Mouse (Mus musculus) heart, adult 18-20 months (tissue): Measurements from ENCODE around the gene Mapk1. TPM values are rescaled to one million over a fixed set of nuclear protein-coding genes. Genes with fewer than 3 reads are reported as not detected.

Experiments used
- DNase-seq, 2 experiments: peaks; one replicate each; pipeline ENCODE4 v3.0.0; 2021 to 2022; ENCODE audit warnings: mixed read lengths in 1 of 2
- total RNA-seq, 2 experiments: library from RNA; stranded (reverse); gene quantifications; 2 replicates each; pipeline ENCODE4 v1.2.3; 2021

The Mapk1 gene
- total RNA-seq, 2 experiments from 2014 or later = 94.8 to 112 TPM

GRCm38 (mm10) chr16:17085636-17086035 lies 102.5 kb downstream of the Mapk1 start:
- peak in 1 of 2 experiments; percentile 36 for DNase-seq

- no peak for DNase-seq
Measured at GRCm38 (mm10) chr16:17086241-17086640, 103.1 kb downstream of the Mapk1 start.

GRCm38 (mm10) chr16:17086669-17087193 lies 103.5 kb downstream of the Mapk1 start:
- DNase-seq = no peak

- DNase-seq = no peak
Measured at GRCm38 (mm10) chr16:17088346-17088745, 105.2 kb downstream of the Mapk1 start.

GRCm38 (mm10) chr16:17096938-17097337 lies 113.8 kb downstream of the Mapk1 start:
- DNase-seq = no peak

Other genes starting within 250 kb of the Mapk1 start
- gene Spag6l, start 153.9 kb upstream of the Mapk1 start, total RNA-seq = under 1 TPM in 1 of 2 experiments, not detected in 1; 0.54 TPM
- not detected for gene Igll1, start 119.4 kb upstream of the Mapk1 start, total RNA-seq
- gene Top3b, start 112.6 kb upstream of the Mapk1 start, total RNA-seq = 10 to 100 TPM; 23.1 to 28.6 TPM
- gene Vpreb1, start 112.5 kb upstream of the Mapk1 start, total RNA-seq = under 1 TPM in 1 of 2 experiments, not detected in 1; 0.39 TPM
- gene Ppm1f, start 86.9 kb upstream of the Mapk1 start, total RNA-seq = 10 to 100 TPM; 26.3 to 28.6 TPM
- gene Ypel1, start 86.3 kb downstream of the Mapk1 start, total RNA-seq = 1 to 10 TPM; 1.0 to 1.6 TPM
- 10 to 100 TPM; 32.4 to 39.4 TPM for gene Ppil2, start 127.9 kb downstream of the Mapk1 start, total RNA-seq
- not detected for gene 2610318N02Rik, start 141.8 kb downstream of the Mapk1 start, total RNA-seq
- 10 to 100 TPM; 13.8 to 22.2 TPM for gene Sdf2l1, start 149.0 kb downstream of the Mapk1 start, total RNA-seq
- 1 to 10 TPM; 2.3 to 3.1 TPM for gene Ydjc, start 161.2 kb downstream of the Mapk1 start, total RNA-seq
- gene Ccdc116, start 163.8 kb downstream of the Mapk1 start, total RNA-seq = under 1 TPM in 1 of 2 experiments, not detected in 1; 0.08 TPM
- gene Ube2l3, start 219.3 kb downstream of the Mapk1 start, total RNA-seq = 100 to 1,000 TPM; 116 to 120 TPM
- under 1 TPM; 0.07 to 0.26 TPM for gene Rimbp3, start 225.2 kb downstream of the Mapk1 start, total RNA-seq